Mouse (Mus musculus) erythroblast, embryonic 14.5 days (primary cell): ENCODE measurements at regions not wholly inside any gene's neighbourhood (a gene's known extent, or its start where the extent isn't known, plus 50 kb on each side); places are given as distances from the start of the nearest gene placed in this dataset.

Experiments used
- H3K27me3 ChIP-seq: 2 replicates; pipeline ENCODE4 v1.6.1; 2012; ENCODE audit warnings: inconsistent platforms; ENCODE audit not compliant: control insufficient read depth
- H3K36me3 ChIP-seq: 2 replicates; pipeline ENCODE4 v1.6.1; 2012; ENCODE audit warnings: mild to moderate bottlenecking, inconsistent platforms; ENCODE audit not compliant: control insufficient read depth
- H3K4me1 ChIP-seq: 2 replicates; pipeline ENCODE4 v1.6.1; 2012; ENCODE audit warnings: inconsistent platforms; ENCODE audit not compliant: control insufficient read depth
- H3K4me3 ChIP-seq: replicated peaks from 2 replicates; pipeline ENCODE3; 2012; ENCODE audit warnings: moderate library complexity, mild to moderate bottlenecking, inconsistent platforms
- H3K9me3 ChIP-seq: 2 replicates; pipeline ENCODE4 v1.6.1; 2012; ENCODE audit warnings: low read length, inconsistent platforms, mixed read lengths; ENCODE audit not compliant: control insufficient read depth
- GATA1 ChIP-seq: IDR thresholded peaks from 2 replicates; pipeline ENCODE4 v1.6.1; 2012; ENCODE audit warnings: low read length, inconsistent platforms, mixed read lengths
- TAL1 ChIP-seq: IDR thresholded peaks from 3 replicates; pipeline ENCODE4 v1.6.1; 2012; ENCODE audit warnings: low read length, inconsistent platforms, mixed read lengths

DNA sequence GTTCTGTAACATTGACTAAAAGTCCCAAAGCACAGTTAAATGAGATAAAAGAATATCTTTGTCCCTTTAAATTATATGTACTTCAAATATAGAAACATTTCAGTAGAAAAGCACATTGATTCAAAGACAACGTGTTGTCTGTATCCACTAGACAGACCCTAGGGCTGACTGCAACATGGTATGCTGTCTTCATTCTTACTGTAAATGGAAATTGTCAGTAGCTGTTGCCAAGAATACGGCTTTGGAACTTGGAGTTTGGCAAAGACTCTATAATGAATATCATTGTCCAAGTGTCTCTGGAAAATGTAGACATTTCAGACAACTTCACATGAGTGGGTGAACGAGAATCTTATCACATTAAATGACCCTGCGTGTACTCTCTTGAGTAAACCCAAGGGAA, 311.2 kb downstream of the Kcnj2 start:
- Histone ChIP-seq H3K27me3 (no peaks in the 10 kb centered on the region), H3K4me3 (no peak overlapping the region), H3K4me1 (no peaks in the 10 kb centered on the region), H3K9me3 (peaks cover 3% of the 10 kb centered on the region; the same call in 1 of the 2 replicates), H3K36me3 (no peaks in the 10 kb centered on the region)
- TF ChIP-seq GATA1 = no peak
- TF ChIP-seq TAL1 = no peak

DNA sequence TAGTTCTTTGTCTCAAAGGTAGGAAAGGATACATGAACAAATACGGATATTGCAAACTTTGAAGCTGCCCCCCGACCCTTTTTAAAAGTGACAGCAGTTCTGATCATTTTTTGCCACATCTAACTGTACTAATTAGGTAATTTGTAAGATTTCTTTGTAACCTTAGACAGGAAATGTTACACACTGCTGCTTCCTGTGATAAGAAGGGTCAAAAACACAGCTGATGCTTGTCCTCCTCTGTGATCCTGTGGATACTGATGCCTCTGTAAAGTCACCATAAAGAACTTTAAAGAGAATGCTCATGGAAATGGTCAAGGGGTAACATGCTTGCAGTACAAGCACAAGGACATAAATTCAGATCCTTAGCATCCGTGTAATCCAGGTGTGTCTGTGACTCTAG, 313.9 kb downstream of the Kcnj2 start:
- H3K4me1 ChIP-seq = no peaks in the 10 kb centered on the region
- H3K4me3 ChIP-seq = no peak overlapping the region
- no peaks in the 10 kb centered on the region for H3K27me3 ChIP-seq
- no peak for TF ChIP-seq TAL1
- TF ChIP-seq GATA1 = no peak
- no peaks in the 10 kb centered on the region for H3K9me3 ChIP-seq
- H3K36me3 ChIP-seq = no peaks in the 10 kb centered on the region

DNA sequence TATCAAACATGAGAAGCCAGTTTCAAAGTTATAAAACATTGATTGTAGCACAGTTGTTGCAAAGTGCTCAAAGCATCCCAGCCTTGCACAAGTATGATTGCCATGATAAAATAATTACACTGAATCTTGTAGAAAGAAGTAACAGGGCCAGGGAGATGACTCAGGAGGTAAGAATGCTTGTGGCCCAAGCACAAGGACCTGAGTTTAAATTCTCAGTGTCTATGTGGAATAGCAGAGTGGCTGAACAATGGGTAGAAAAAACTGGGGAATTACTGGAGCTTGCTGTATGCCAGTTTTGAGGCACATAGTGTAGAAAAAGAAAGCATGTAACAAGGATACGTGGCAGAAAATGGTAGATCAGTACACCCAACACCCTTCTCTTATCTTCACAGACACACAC, 332.7 kb downstream of the Kcnj2 start:
- no peak overlapping the region for H3K4me3 ChIP-seq
- H3K27me3 ChIP-seq = no peaks in the 10 kb centered on the region
- H3K4me1 ChIP-seq = no peaks in the 10 kb centered on the region
- no peak for TF ChIP-seq GATA1
- TF ChIP-seq TAL1 = no peak
- H3K36me3 ChIP-seq = no peaks in the 10 kb centered on the region
- H3K9me3 ChIP-seq = peaks cover 2% of the 10 kb centered on the region; the same call in 1 of the 2 replicates

- H3K4me1 ChIP-seq = no peaks in the 10 kb centered on the region
- H3K36me3 ChIP-seq = no peaks in the 10 kb centered on the region
- TF ChIP-seq TAL1 (no peak), GATA1 (no peak)
- H3K9me3 ChIP-seq = 0 out of 2 replicates have a peak, but pooled peaks cover 4% of the 10 kb centered on the region
- no peak overlapping the region for H3K4me3 ChIP-seq
- no peaks in the 10 kb centered on the region for H3K27me3 ChIP-seq
Measured at GRCm38 (mm10) chr11:111409266-111409665, 343.3 kb downstream of the Kcnj2 start.

GRCm38 (mm10) chr11:111424871-111425270, 358.9 kb downstream of the Kcnj2 start:
- TF ChIP-seq GATA1 = no peak
- TF ChIP-seq TAL1 = no peak
- no peaks in the 10 kb centered on the region for H3K4me1 ChIP-seq
- no peak overlapping the region for H3K4me3 ChIP-seq
- no peaks in the 10 kb centered on the region for H3K36me3 ChIP-seq
- H3K27me3 ChIP-seq = no peaks in the 10 kb centered on the region
- H3K9me3 ChIP-seq = no peaks in the 10 kb centered on the region

GRCm38 (mm10) chr11:111426715-111427114, 360.8 kb downstream of the Kcnj2 start:
- Histone ChIP-seq H3K9me3 (no peaks in the 10 kb centered on the region), H3K4me3 (no peak overlapping the region)
- TF ChIP-seq GATA1 = no peak
- no peak for TF ChIP-seq TAL1

GRCm38 (mm10) chr11:111442257-111442656, 376.3 kb downstream of the Kcnj2 start:
- no peaks in the 10 kb centered on the region for H3K36me3 ChIP-seq
- H3K27me3 ChIP-seq = no peaks in the 10 kb centered on the region
- no peaks in the 10 kb centered on the region for H3K4me1 ChIP-seq
- TF ChIP-seq GATA1 (no peak), TAL1 (no peak)
- no peaks in the 10 kb centered on the region for H3K9me3 ChIP-seq
- H3K4me3 ChIP-seq = no peak overlapping the region

More at GRCm38 (mm10) chr11:111426715-111427114, 360.8 kb downstream of the Kcnj2 start:
- no peaks in the 10 kb centered on the region for H3K27me3 ChIP-seq
- H3K36me3 ChIP-seq = no peaks in the 10 kb centered on the region
- H3K4me1 ChIP-seq = no peaks in the 10 kb centered on the region

- H3K4me3 ChIP-seq = no peak overlapping the region
- no peaks in the 10 kb centered on the region for H3K36me3 ChIP-seq
- no peaks in the 10 kb centered on the region for H3K27me3 ChIP-seq
- no peak for TF ChIP-seq TAL1
- no peak for TF ChIP-seq GATA1
- H3K9me3 ChIP-seq = no peaks in the 10 kb centered on the region
- no peaks in the 10 kb centered on the region for H3K4me1 ChIP-seq
Measured at GRCm38 (mm10) chr11:111443381-111443780, 377.4 kb downstream of the Kcnj2 start.

GRCm38 (mm10) chr11:111444791-111445190, 378.8 kb downstream of the Kcnj2 start:
- no peak overlapping the region for H3K4me3 ChIP-seq
- no peaks in the 10 kb centered on the region for H3K27me3 ChIP-seq
- H3K4me1 ChIP-seq = no peaks in the 10 kb centered on the region
- no peak for TF ChIP-seq TAL1
- TF ChIP-seq GATA1 = no peak
- H3K36me3 ChIP-seq = no peaks in the 10 kb centered on the region
- H3K9me3 ChIP-seq = no peaks in the 10 kb centered on the region

DNA sequence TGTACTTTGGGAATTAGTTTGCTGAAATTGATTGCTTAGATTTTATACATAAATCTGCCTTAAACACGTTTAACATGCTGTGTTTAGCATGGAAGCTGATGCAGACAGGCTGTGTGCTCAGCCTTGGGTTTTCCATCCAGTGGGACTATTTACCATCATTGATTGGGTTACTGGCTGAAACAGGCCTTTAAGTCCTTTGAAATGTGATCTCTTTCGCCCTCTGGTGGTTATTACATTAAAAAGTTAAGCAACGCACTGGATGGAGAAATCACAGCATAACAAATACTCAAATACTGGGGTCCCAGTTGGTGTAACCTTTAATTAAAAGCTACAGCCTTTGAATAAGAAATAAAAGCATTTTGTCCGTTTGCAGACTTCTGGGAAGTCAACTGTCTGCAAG, 379.8 kb downstream of the Kcnj2 start:
- H3K4me3 ChIP-seq = no peak overlapping the region
- no peaks in the 10 kb centered on the region for H3K27me3 ChIP-seq
- no peaks in the 10 kb centered on the region for H3K9me3 ChIP-seq
- TF ChIP-seq TAL1 (no peak), GATA1 (no peak)
- H3K36me3 ChIP-seq = no peaks in the 10 kb centered on the region
- no peaks in the 10 kb centered on the region for H3K4me1 ChIP-seq
